Mouse (Mus musculus): Measurements from ENCODE around the gene Il3ra. TPM values are rescaled to one million over a fixed set of nuclear protein-coding genes. Genes with fewer than 3 reads are reported as not detected.

Gene Il3ra
- total and polyA plus RNA-seq, 3 experiments, result 0.64 to 4.8 (median 1.3) TPM

- H3K9me3 ChIP-seq (replicated peaks; ENCODE audit: low read length), result peaks cover 78% of the 10 kb centered on the region
- H3K79me2 ChIP-seq (replicated peaks; ENCODE audit: control insufficient read depth, extremely low read depth, insufficient read depth, poor library complexity, severe bottlenecking), result no peaks in the 10 kb centered on the region
- dilution Hi-C loops (cut with MboI; ENCODE audit: extremely low pct_ligation_motif_present, extremely low pct_unique_long_range_greater_than_20kb, low sequenced_read_pairs), result no loop called here
- H3K4me3 ChIP-seq (replicated peaks in 1 of 3; ENCODE audit: low read depth in 2 of 3, low read length in 2 of 3, poor library complexity in 1 of 3), result no peak overlapping the region
- no peak for TF ChIP-seq MXI1 (IDR thresholded peaks at IDR 0.05; ENCODE audit: low read depth, low read length)
- TF ChIP-seq USF1 (IDR thresholded peaks at IDR 0.05; ENCODE audit: low read depth, low read length), result no peak
- no peak for TF ChIP-seq CTCF (conservative IDR thresholded peaks at IDR 0.05 in 1 of 2, IDR thresholded peaks at IDR 0.05 in 1 of 2; ENCODE audit: low read depth in 2 of 2, low read length in 2 of 2)
- TF ChIP-seq EP300 (IDR thresholded peaks at IDR 0.05; ENCODE audit: low read length), result no peak
- TF ChIP-seq TCF12 (IDR thresholded peaks at IDR 0.05; ENCODE audit: low read depth, low read length), result no peak
- no peak for TF ChIP-seq POLR2A (IDR thresholded peaks at IDR 0.05; ENCODE audit: low read depth, low read length)
- no peak for TF ChIP-seq CHD1 (IDR thresholded peaks at IDR 0.05; ENCODE audit: low read depth, low read length)
- no peak for TF ChIP-seq RCOR1 (conservative IDR thresholded peaks at IDR 0.05; ENCODE audit: low read depth, low read length)
- in situ Hi-C loops (cut with MboI; ENCODE audit: low pct_ligation_motif_present, low pct_unique_long_range_greater_than_20kb, low sequenced_read_pairs), result no loop called here
- H3K4me2 ChIP-seq (ENCODE audit: insufficient read depth, low read depth, poor library complexity, severe bottlenecking), result no peak overlapping the region
- H3K36me3 ChIP-seq (replicated peaks in 1 of 2; ENCODE audit: control insufficient read depth in 1 of 2, insufficient read depth in 1 of 2, low read length in 1 of 2), result peaks cover 0 to 10% of the 10 kb centered on the region in 2 experiments
- H3K27ac ChIP-seq (ENCODE audit: insufficient read depth, low read depth), result no peak overlapping the region
- H3K9ac ChIP-seq (ENCODE audit: insufficient read depth, low read depth), result no peak overlapping the region
- peak; percentile 17 for DNase-seq (ENCODE audit: extremely low read depth)
- no peaks in the 10 kb centered on the region for H3K27me3 ChIP-seq (replicated peaks)
- H3K4me1 ChIP-seq (ENCODE audit: control insufficient read depth in 1 of 2, insufficient read depth in 2 of 2), result peaks cover 0 to 3% of the 10 kb centered on the region in 2 experiments; a peak in 1 of 4 replicates
Observed at GRCm38 (mm10) chr14:14349485-14350262, 3.6 kb downstream of the Il3ra start.

DNA sequence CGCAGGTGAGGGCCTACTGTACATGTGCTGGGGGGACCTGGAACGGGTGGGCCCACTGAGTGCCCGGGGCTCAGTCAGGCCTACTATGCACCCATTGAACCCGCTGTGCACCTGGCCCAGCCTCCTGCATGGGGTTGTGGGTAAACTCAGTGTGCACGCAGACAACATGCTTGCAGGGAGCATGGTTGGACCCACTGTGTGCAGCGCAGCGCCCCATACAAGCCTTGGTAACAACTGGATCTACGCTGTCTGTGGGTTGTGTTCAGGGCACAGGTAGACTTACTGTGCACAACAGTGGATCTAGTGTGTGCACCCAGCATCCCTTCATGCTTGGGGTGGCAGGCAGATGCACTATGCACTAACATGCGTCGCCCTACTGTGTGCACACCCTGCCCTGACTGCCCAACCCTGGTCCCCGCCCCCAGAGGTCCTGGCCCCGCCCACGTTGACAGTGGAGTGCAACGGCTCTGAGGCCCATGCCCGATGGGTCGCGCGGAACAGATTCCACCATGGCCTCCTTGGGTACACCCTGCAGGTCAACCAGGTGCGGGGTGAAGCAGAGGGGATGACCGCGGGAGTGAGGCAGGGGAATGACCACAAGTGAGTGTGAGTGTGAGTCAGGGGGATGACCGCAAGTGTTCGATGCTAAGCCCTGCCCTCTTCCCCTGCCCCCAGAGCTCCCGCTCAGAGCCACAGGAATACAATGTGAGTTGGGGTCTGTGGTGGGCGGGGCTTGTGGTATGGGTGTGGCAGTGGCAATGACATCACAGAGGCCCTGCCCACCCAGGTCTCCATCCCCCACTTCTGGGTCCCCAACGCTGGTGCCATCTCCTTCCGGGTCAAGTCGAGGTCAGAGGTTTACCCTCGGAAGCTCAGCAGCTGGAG, 4.4 kb downstream of the Il3ra start:
- DNase-seq (ENCODE audit: extremely low read depth), result no peak
- H3K36me3 ChIP-seq (replicated peaks in 1 of 2; ENCODE audit: control insufficient read depth in 1 of 2, insufficient read depth in 1 of 2, low read length in 1 of 2), result peaks cover 0 to 10% of the 10 kb centered on the region in 2 experiments
- peaks cover 0 to 3% of the 10 kb centered on the region in 2 experiments; a peak in 1 of 4 replicates for H3K4me1 ChIP-seq (ENCODE audit: control insufficient read depth in 1 of 2, insufficient read depth in 2 of 2)
- no peak overlapping the region for H3K4me2 ChIP-seq (ENCODE audit: insufficient read depth, low read depth, poor library complexity, severe bottlenecking)
- no peaks in the 10 kb centered on the region for H3K27me3 ChIP-seq (replicated peaks)
- no peak overlapping the region for H3K27ac ChIP-seq (ENCODE audit: insufficient read depth, low read depth)
- dilution Hi-C loops (cut with MboI; ENCODE audit: extremely low pct_ligation_motif_present, extremely low pct_unique_long_range_greater_than_20kb, low sequenced_read_pairs), result no loop called here
- H3K4me3 ChIP-seq (replicated peaks in 1 of 3; ENCODE audit: low read depth in 2 of 3, low read length in 2 of 3, poor library complexity in 1 of 3), result no peak overlapping the region
- H3K9ac ChIP-seq (ENCODE audit: insufficient read depth, low read depth), result no peak overlapping the region
- peaks cover 86% of the 10 kb centered on the region for H3K9me3 ChIP-seq (replicated peaks; ENCODE audit: low read length)
- TF ChIP-seq JUND (conservative IDR thresholded peaks at IDR 0.05; ENCODE audit: low read depth, low read length) (no peak), ZKSCAN1 (IDR thresholded peaks at IDR 0.05; ENCODE audit: borderline replicate concordance, low read depth, low read length) (peak; percentile 33; the same call in 1 of the 2 replicates)
- in situ Hi-C loops (cut with MboI; ENCODE audit: low pct_ligation_motif_present, low pct_unique_long_range_greater_than_20kb, low sequenced_read_pairs), result no loop called here
- no peaks in the 10 kb centered on the region for H3K79me2 ChIP-seq (replicated peaks; ENCODE audit: control insufficient read depth, extremely low read depth, insufficient read depth, poor library complexity, severe bottlenecking)

GRCm38 (mm10) chr14:14351148-14351455, 5.0 kb downstream of the Il3ra start:
- H3K4me2 ChIP-seq (ENCODE audit: insufficient read depth, low read depth, poor library complexity, severe bottlenecking), result no peak overlapping the region
- no peak for TF ChIP-seq JUND (conservative IDR thresholded peaks at IDR 0.05; ENCODE audit: low read depth, low read length)
- no peak for TF ChIP-seq TBP (conservative IDR thresholded peaks at IDR 0.05; ENCODE audit: low read depth, low read length)
- TF ChIP-seq ZKSCAN1 (IDR thresholded peaks at IDR 0.05; ENCODE audit: borderline replicate concordance, low read depth, low read length), result no peak
- no peak for TF ChIP-seq EP300 (IDR thresholded peaks at IDR 0.05; ENCODE audit: low read length)
- no peak for TF ChIP-seq RCOR1 (conservative IDR thresholded peaks at IDR 0.05; ENCODE audit: low read depth, low read length)
- TF ChIP-seq BHLHE40 (IDR thresholded peaks at IDR 0.05; ENCODE audit: low read depth, low read length), result no peak
- no peak for TF ChIP-seq MXI1 (IDR thresholded peaks at IDR 0.05; ENCODE audit: low read depth, low read length)
- no peak for TF ChIP-seq MYC (IDR thresholded peaks at IDR 0.05; ENCODE audit: low read depth, low read length)
- TF ChIP-seq NRF1 (IDR thresholded peaks at IDR 0.05; ENCODE audit: low read depth, low read length), result no peak
- TF ChIP-seq ZNF384 (IDR thresholded peaks at IDR 0.05; ENCODE audit: low read depth, low read length), result no peak
- no peaks in the 10 kb centered on the region for H3K27me3 ChIP-seq (replicated peaks)
- H3K27ac ChIP-seq (ENCODE audit: insufficient read depth, low read depth), result no peak overlapping the region
- H3K79me2 ChIP-seq (replicated peaks; ENCODE audit: control insufficient read depth, extremely low read depth, insufficient read depth, poor library complexity, severe bottlenecking), result no peaks in the 10 kb centered on the region
- in situ Hi-C loops (cut with MboI; ENCODE audit: low pct_ligation_motif_present, low pct_unique_long_range_greater_than_20kb, low sequenced_read_pairs) (no loop called here), dilution Hi-C loops (cut with MboI; ENCODE audit: extremely low pct_ligation_motif_present, extremely low pct_unique_long_range_greater_than_20kb, low sequenced_read_pairs) (no loop called here)
- DNase-seq (ENCODE audit: extremely low read depth), result no peak
- H3K4me1 ChIP-seq (ENCODE audit: control insufficient read depth in 1 of 2, insufficient read depth in 2 of 2), result peaks cover 0 to 3% of the 10 kb centered on the region in 2 experiments; a peak in 1 of 4 replicates
- H3K36me3 ChIP-seq (replicated peaks in 1 of 2; ENCODE audit: control insufficient read depth in 1 of 2, insufficient read depth in 1 of 2, low read length in 1 of 2), result peaks cover 0 to 10% of the 10 kb centered on the region in 2 experiments
- peaks cover 87% of the 10 kb centered on the region for H3K9me3 ChIP-seq (replicated peaks; ENCODE audit: low read length)
- no peak overlapping the region for H3K4me3 ChIP-seq (replicated peaks in 1 of 3; ENCODE audit: low read depth in 2 of 3, low read length in 2 of 3, poor library complexity in 1 of 3)
- no peak overlapping the region for H3K9ac ChIP-seq (ENCODE audit: insufficient read depth, low read depth)

Measured in CH12.LX (cell line).